Mouse (Mus musculus) erythroid progenitor cell, adult 5-6 weeks (primary cell): ENCODE data around the gene 4930474N05Rik. TPM values are rescaled to one million over a fixed set of nuclear protein-coding genes. Genes with fewer than 3 reads are reported as not detected.

ENCODE experiments used
- ATAC-seq: replicated peaks from 2 replicates; pipeline ENCODE4 v1.8.0; 2016; ENCODE audit warnings: moderate number of reproducible peaks, mild to moderate bottlenecking, moderate TSS enrichment, inconsistent platforms; ENCODE audit not compliant: poor library complexity, low FRiP score, severe bottlenecking
- total RNA-seq, 2 experiments: library from RNA; stranded (forward) in 1 of 2; stranded (reverse) in 1 of 2; fragments of 150-400 nt in 1 of 2; fragments of 186-747, 209-891 nt in 1 of 2; gene quantifications; 2 replicates each; pipeline versions ENCODE4 v1.2.3 to v1.2.4; 2015 to 2017; ENCODE audit warnings: low replicate concordance in 2 of 2

Gene 4930474N05Rik
- total RNA-seq (2015; ENCODE audit: low replicate concordance), result not detected in 2 replicates
- not detected in 2 replicates for total RNA-seq (2017; ENCODE audit: low replicate concordance)

- ATAC-seq, result no peak
Observed at GRCm38 (mm10) chr14:36094617-36095016, at the start of gene 4930474N05Rik. Gene 4930474N05Rik, plus strand, starts transcription at chr14:36094917.

- ATAC-seq, result no peak
Observed at GRCm38 (mm10) chr14:36048746-36049391, 45.8 kb upstream of the 4930474N05Rik start.

GRCm38 (mm10) chr14:36053281-36053680, 41.4 kb upstream of the 4930474N05Rik start:
- ATAC-seq, result no peak

- ATAC-seq, result no peak
Observed at GRCm38 (mm10) chr14:36098528-36098927, 3.8 kb downstream of the 4930474N05Rik start.

- ATAC-seq, result no peak
Observed at GRCm38 (mm10) chr14:36099647-36100046, 4.9 kb downstream of the 4930474N05Rik start.

GRCm38 (mm10) chr14:36100731-36101130, 6.0 kb downstream of the 4930474N05Rik start:
- no peak for ATAC-seq

GRCm38 (mm10) chr14:36114481-36114880, 19.8 kb downstream of the 4930474N05Rik start:
- ATAC-seq, result no peak

GRCm38 (mm10) chr14:36123775-36124335, 29.1 kb downstream of the 4930474N05Rik start:
- no peak for ATAC-seq

GRCm38 (mm10) chr14:36135749-36136148, 41.0 kb downstream of the 4930474N05Rik start:
- no peak for ATAC-seq

GRCm38 (mm10) chr14:36137696-36138095, 43.0 kb downstream of the 4930474N05Rik start:
- no peak for ATAC-seq

- ATAC-seq, result no peak
Observed at GRCm38 (mm10) chr14:36145261-36145660, 50.5 kb downstream of the 4930474N05Rik start.
